Mouse (Mus musculus) forebrain, embryonic 11.5 days (tissue): ENCODE data around the gene Slc18b1. TPM values are rescaled to one million over a fixed set of nuclear protein-coding genes. Genes with fewer than 3 reads are reported as not detected.

Experiments
- ATAC-seq: fragments of 200-750 bp; cut with Nextera tagmentation; replicated peaks from 2 replicates; pipeline ENCODE4 v1.8.0; 2017; ENCODE audit warnings: moderate TSS enrichment; ENCODE audit not compliant: low FRiP score
- DNase-seq: peaks from one replicate; pipeline ENCODE4 v3.0.0-alpha.2; 2017; ENCODE audit warnings: low spot score
- H3K27ac ChIP-seq: fragments of 300-500 bp; sonication (generic); 2 replicates; pipeline ENCODE4 v1.5.1; 2014; ENCODE audit warnings: low read depth, low read length
- H3K27me3 ChIP-seq: fragments of 300-500 bp; sonication (generic); 2 replicates; pipeline ENCODE4 v1.6.1; 2014; ENCODE audit warnings: mild to moderate bottlenecking, low read length, mixed read lengths; ENCODE audit not compliant: control insufficient read depth, insufficient read depth
- H3K36me3 ChIP-seq: fragments of 300-500 bp; sonication (generic); 2 replicates; pipeline ENCODE4 v1.6.1; 2014; ENCODE audit warnings: mild to moderate bottlenecking, low read length, moderate library complexity, mixed read lengths; ENCODE audit not compliant: control insufficient read depth, insufficient read depth
- H3K4me1 ChIP-seq: fragments of 300-500 bp; sonication (generic); replicated peaks from 2 replicates; pipeline ENCODE4 v1.6.1; 2014; ENCODE audit warnings: low read length, mixed read lengths; ENCODE audit not compliant: control insufficient read depth, insufficient read depth
- H3K4me2 ChIP-seq: fragments of 300-500 bp; sonication (generic); 2 replicates; pipeline ENCODE4 v1.6.1; 2014; ENCODE audit warnings: low read depth, mild to moderate bottlenecking, low read length, moderate library complexity, mixed read lengths; ENCODE audit not compliant: severe bottlenecking
- H3K4me3 ChIP-seq: fragments of 300-500 bp; sonication (generic); 2 replicates; pipeline ENCODE4 v1.5.1; 2014; ENCODE audit warnings: low read depth, low read length
- H3K9ac ChIP-seq: fragments of 300-500 bp; sonication (generic); 2 replicates; pipeline ENCODE4 v1.6.1; 2014; ENCODE audit warnings: low read length
- H3K9me3 ChIP-seq: fragments of 300-500 bp; sonication (generic); 2 replicates; pipeline ENCODE4 v1.6.1; 2016; ENCODE audit warnings: low read length, mixed read lengths; ENCODE audit not compliant: control insufficient read depth
- WGBS: fragments of 180-500 bp; shearing (Covaris S2); extraction: QIAGEN DNeasy Blood & Tissue Kit; methylation state at CpG from one replicate; pipeline ENCODE4 v1.1.7; 2014; 5-methylcytosine and 5-hydroxymethylcytosine counted together
- polyA plus RNA-seq: library from polyadenylated mRNA; unstranded; fragments of >200 nt; fragmentation: Nextera tagmentation; extraction: Ambion mirVana; gene quantifications from 2 replicates; pipeline ENCODE4 v1.2.1, GENCODE M21; 2014

Slc18b1 gene
- polyA plus RNA-seq, 1 experiment from 2014 or later = 20.9 TPM

DNA sequence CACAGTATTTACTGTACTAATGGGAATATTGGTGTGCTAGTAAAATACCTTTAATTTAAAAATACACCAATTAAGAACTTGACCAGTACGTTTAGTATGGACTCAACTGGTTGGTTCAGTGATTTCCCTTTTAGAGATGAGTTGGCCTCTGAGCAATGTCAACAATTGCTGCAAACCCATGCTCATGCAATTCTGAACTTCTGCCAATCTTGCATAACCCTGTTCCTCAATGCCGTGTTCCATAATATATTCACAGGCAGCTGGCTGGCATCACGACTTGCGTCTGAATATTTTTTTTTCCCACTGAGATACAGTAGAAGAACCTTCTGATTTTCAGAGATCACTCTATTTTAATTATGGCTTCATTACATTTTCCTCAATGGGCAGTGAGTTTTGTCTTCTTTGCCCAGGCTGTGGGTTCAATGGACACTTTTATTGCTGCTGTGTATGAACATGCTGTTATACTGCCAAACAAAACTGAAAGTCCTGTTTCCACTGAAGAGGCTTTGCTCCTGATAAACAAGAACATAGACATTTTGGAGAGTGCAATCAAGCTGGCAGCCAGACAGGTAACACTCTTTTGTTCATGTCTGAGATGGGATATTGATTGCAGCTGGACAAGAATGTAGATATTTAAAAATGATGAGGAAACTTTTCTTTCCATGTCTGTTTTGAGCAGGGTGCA is 54.6 kb downstream of the Slc18b1 start, which contains the start of gene Vnn3:
Vnn3 (plus strand) TSS at position 235 of the 685 bp plus-strand sequence.
- H3K9me3 ChIP-seq = no peaks in the 10 kb centered on the region
- H3K4me1 ChIP-seq = no peaks in the 10 kb centered on the region
- H3K36me3 ChIP-seq = no peaks in the 10 kb centered on the region
- H3K4me2 ChIP-seq = no peak within 1 kb of the TSS
- ATAC-seq (no peak), DNase-seq (no peak)
- H3K9ac ChIP-seq = no peak within 1 kb of the TSS
- H3K27ac ChIP-seq = no peak within 1 kb of the TSS
- no peaks in the 10 kb centered on the region for H3K27me3 ChIP-seq
- no peak within 1 kb of the TSS for H3K4me3 ChIP-seq
- WGBS = 84% methylated on average over 4 of the region's 4 CpGs

- Histone ChIP-seq H3K27ac (no peak overlapping the region), H3K27me3 (no peaks in the 10 kb centered on the region), H3K9ac (no peak overlapping the region), H3K4me3 (no peak overlapping the region), H3K36me3 (no peaks in the 10 kb centered on the region), H3K4me1 (no peaks in the 10 kb centered on the region), H3K4me2 (no peak overlapping the region), H3K9me3 (no peaks in the 10 kb centered on the region)
- no peak for ATAC-seq
- 84% methylated on average over 2 of the region's 2 CpGs for WGBS
- DNase-seq = no peak
Observed at GRCm38 (mm10) chr10:23852096-23852495, 55.3 kb downstream of the Slc18b1 start.

DNA sequence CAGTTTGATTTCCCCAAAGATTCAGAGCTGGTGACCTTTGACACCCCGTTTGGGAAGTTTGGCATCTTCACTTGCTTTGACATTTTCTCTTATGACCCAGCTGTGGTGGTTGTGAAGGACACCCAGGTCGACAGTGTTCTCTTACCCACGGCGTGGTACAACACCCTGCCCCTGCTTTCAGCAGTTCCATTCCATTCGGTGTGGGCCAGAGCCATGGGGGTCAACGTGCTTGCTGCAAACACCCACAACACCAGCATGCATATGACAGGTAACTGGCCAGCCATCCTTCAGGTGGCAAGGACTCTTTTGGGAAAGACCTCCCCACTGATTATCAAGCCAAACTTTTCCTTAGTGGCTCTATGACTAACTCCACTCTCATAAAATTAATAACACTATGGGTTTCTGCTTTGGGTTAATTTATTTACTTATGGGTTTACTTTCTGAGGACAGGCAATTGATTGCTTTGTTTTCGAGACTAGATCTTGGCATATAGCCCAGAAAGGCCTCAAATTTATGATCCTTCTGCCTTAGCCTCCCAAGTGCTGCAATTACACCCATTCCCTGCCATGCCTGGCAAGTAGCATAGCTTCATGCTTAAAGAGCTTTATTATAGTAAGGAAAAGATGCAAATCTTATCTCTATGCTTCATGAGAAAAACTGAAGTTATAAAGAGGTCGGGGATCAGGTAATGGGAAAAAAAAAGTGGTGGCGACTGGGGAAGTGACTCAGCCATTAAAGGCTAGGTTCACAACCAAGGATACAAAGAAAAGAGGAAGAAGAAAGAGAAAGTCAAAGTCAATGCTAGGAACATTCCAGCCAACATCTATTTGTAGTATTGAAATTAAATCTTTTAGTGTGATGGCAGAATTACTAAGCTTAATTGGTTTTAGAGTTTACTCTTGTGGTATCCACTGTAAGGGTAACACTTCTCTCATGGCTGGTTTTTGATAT is 67.9 kb downstream of the Slc18b1 start:
- H3K36me3 ChIP-seq = no peaks in the 10 kb centered on the region
- DNase-seq = no peak
- WGBS = 88% methylated on average over 9 of the region's 9 CpGs
- H3K4me1 ChIP-seq = no peaks in the 10 kb centered on the region
- no peaks in the 10 kb centered on the region for H3K27me3 ChIP-seq
- peaks cover 2% of the 10 kb centered on the region; the same call in 1 of the 2 replicates for H3K9me3 ChIP-seq
- H3K9ac ChIP-seq = no peak overlapping the region
- H3K4me3 ChIP-seq = no peak overlapping the region
- no peak overlapping the region for H3K27ac ChIP-seq
- ATAC-seq = no peak
- no peak overlapping the region for H3K4me2 ChIP-seq

Other genes with a start within 250 kb of the Slc18b1 start
- 130 and 155 TPM in 2 replicates for gene Rps12, start 9.7 kb upstream of the Slc18b1 start, polyA plus RNA-seq
- not detected in 2 replicates for gene Vnn3, start 54.5 kb downstream of the Slc18b1 start, polyA plus RNA-seq
- gene Vnn1, start 97.7 kb downstream of the Slc18b1 start, polyA plus RNA-seq = 1.5 and 3.7 TPM in 2 replicates
- gene Taar1, start 123.4 kb downstream of the Slc18b1 start, polyA plus RNA-seq = not detected in 2 replicates
- not detected in 2 replicates for gene Taar2, start 141.6 kb downstream of the Slc18b1 start, polyA plus RNA-seq
- not detected in 2 replicates for gene Taar3, start 152.6 kb downstream of the Slc18b1 start, polyA plus RNA-seq
- gene Taar4, start 163.5 kb downstream of the Slc18b1 start, polyA plus RNA-seq = not detected in 2 replicates
- gene Taar5, start 173.7 kb downstream of the Slc18b1 start, polyA plus RNA-seq = not detected in 2 replicates
- not detected in 2 replicates for gene Taar6, start 188.7 kb downstream of the Slc18b1 start, polyA plus RNA-seq
- not detected in 2 replicates for gene Taar7a, start 196.5 kb downstream of the Slc18b1 start, polyA plus RNA-seq
- not detected in 2 replicates for gene Taar7b, start 203.0 kb downstream of the Slc18b1 start, polyA plus RNA-seq
- gene Taar7d, start 230.2 kb downstream of the Slc18b1 start, polyA plus RNA-seq = not detected in 2 replicates
- not detected in 2 replicates for gene Taar7e, start 240.6 kb downstream of the Slc18b1 start, polyA plus RNA-seq